7 mouse cellular contexts compared by ENCODE assay signal in the genomic region with DNA sequence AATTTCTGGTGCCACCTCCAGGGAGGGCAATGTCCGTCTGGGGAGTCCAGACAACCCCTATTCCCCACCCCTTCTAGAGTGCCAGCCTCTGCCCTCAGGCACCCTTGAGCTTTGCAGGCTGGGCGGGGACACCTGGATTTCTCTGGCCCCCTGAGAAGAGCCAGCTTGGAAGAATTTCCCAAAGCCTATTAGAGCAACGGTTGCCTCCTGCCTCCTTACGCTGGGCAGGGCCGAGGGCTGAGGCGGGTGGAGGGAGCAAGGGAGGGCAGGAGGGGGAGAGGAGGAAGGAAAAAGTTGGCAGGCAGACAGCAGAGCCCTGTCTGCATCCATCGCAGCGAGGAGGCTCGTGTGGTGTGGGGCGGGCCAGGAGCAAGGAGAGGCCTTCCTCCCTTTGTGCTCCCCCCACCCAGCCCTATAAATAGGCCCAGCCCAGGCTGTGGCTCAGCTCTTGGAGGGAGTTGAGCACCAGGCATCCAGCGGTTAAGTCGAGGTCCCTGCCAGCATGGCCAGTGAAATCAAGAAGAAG. TPM values are rescaled to one million over a fixed set of nuclear protein-coding genes. Genes with fewer than 3 reads are reported as not detected.
DNase-seq lines count a peak whose midpoint lies in the region; ATAC-seq lines count a peak whose summit lies in the region.

A gene (plus strand): TSS at position 444 of the 526 bp plus-strand sequence.

- H3K9ac ChIP-seq in embryonic facial prominence, embryonic 14.5 days (ENCODE audit: low read depth, low read length): peak within 1 kb of the TSS; percentile 48
- no peak within 1 kb of the TSS for H3K9ac ChIP-seq in kidney, embryonic 15.5 days

- H3K9me3 ChIP-seq in embryonic facial prominence, embryonic 14.5 days (ENCODE audit: control insufficient read depth, low read length): no peaks in the 10 kb centered on the region
- H3K9me3 ChIP-seq in heart, embryonic 10.5 days: no peaks in the 10 kb centered on the region
- H3K9me3 ChIP-seq in kidney, embryonic 15.5 days (replicated peaks): no peaks in the 10 kb centered on the region

- peaks cover 55% of the 10 kb centered on the region for H3K4me1 ChIP-seq in embryonic facial prominence, embryonic 14.5 days (ENCODE audit: control insufficient read depth, insufficient read depth, low read length)
- H3K4me1 ChIP-seq in heart, embryonic 10.5 days: peaks cover 69% of the 10 kb centered on the region
- peaks cover 20% of the 10 kb centered on the region for H3K4me1 ChIP-seq in kidney, embryonic 15.5 days

- WGBS in embryonic facial prominence, embryonic 14.5 days: 8% methylated on average over 10 of the region's 12 CpGs
- 10% methylated on average over 12 of the region's 12 CpGs for WGBS in heart, embryonic 10.5 days
- 16% methylated on average over 12 of the region's 12 CpGs for WGBS in kidney, embryonic 15.5 days

- peak; percentile 18 for DNase-seq in adrenal gland, adult 2 months
- DNase-seq in embryonic facial prominence, embryonic 14.5 days (ENCODE audit: low spot score): peak; percentile 94
- DNase-seq in heart, embryonic 10.5 days (ENCODE audit: low spot score): peak; percentile 81
- DNase-seq in lung, postnatal 10 days: peak; percentile 93
- DNase-seq in spleen, postnatal 10 days (ENCODE audit: low spot score in 2 of 2): peak; percentile 80 to 83
- no peak for DNase-seq in cerebellum, adult 9-10 months

- no peaks in the 10 kb centered on the region for H3K27me3 ChIP-seq in embryonic facial prominence, embryonic 14.5 days (replicated peaks; ENCODE audit: control insufficient read depth, insufficient read depth, low read length)
- H3K27me3 ChIP-seq in heart, embryonic 10.5 days (ENCODE audit: insufficient read depth, poor library complexity, severe bottlenecking): peaks cover 51% of the 10 kb centered on the region
- H3K27me3 ChIP-seq in kidney, embryonic 15.5 days: no peaks in the 10 kb centered on the region

- peak within 1 kb of the TSS; percentile 67 for H3K27ac ChIP-seq in embryonic facial prominence, embryonic 14.5 days (replicated peaks; ENCODE audit: low read depth, low read length)
- H3K27ac ChIP-seq in heart, embryonic 10.5 days: peak within 1 kb of the TSS; percentile 64
- H3K27ac ChIP-seq in kidney, embryonic 15.5 days: peak within 1 kb of the TSS; percentile 51

- no peaks in the 10 kb centered on the region for H3K36me3 ChIP-seq in embryonic facial prominence, embryonic 14.5 days (ENCODE audit: control insufficient read depth, insufficient read depth, low read length)
- H3K36me3 ChIP-seq in heart, embryonic 10.5 days: no peaks in the 10 kb centered on the region
- H3K36me3 ChIP-seq in kidney, embryonic 15.5 days: no peaks in the 10 kb centered on the region

- peak within 1 kb of the TSS; percentile 42 for H3K4me2 ChIP-seq in embryonic facial prominence, embryonic 14.5 days (ENCODE audit: low read depth, low read length)
- peak within 1 kb of the TSS; percentile 30 for H3K4me2 ChIP-seq in kidney, embryonic 15.5 days

- peak; percentile 87 for ATAC-seq in embryonic facial prominence, embryonic 14.5 days (ENCODE audit: low read depth)
- peak; percentile 66 for ATAC-seq in kidney, embryonic 15.5 days (replicated peaks; ENCODE audit: low FRiP score)

- H3K4me3 ChIP-seq in embryonic facial prominence, embryonic 14.5 days (ENCODE audit: low read depth, low read length): peak within 1 kb of the TSS; percentile 25
- H3K4me3 ChIP-seq in heart, embryonic 10.5 days: peak within 1 kb of the TSS; percentile 12; the same call in 1 of the 2 replicates
- H3K4me3 ChIP-seq in kidney, embryonic 15.5 days (replicated peaks): peak within 1 kb of the TSS; percentile 15

RNA-seq across cellular contexts. Expression of the gene that starts here (rescaled TPM):
- total RNA-seq in adrenal gland, adult 2 months (2021): 10 to 100 TPM; 35.1 to 85.4 TPM
- 135 and 204 TPM in 2 replicates for polyA plus RNA-seq in adrenal gland, adult 2 months (2012; rRNA removed)
- 20.4 and 20.5 TPM in 2 replicates for polyA plus RNA-seq in embryonic facial prominence, embryonic 14.5 days (2014; fragmentation: Nextera tagmentation; extraction: Ambion mirVana)
- polyA plus RNA-seq in heart, embryonic 10.5 days (2016; fragmentation: Nextera tagmentation; extraction: Ambion mirVana): 5.1 and 8.3 TPM in 2 replicates
- polyA plus RNA-seq in kidney, embryonic 15.5 days (2015; fragmentation: Nextera tagmentation; extraction: Ambion mirVana): 29.9 and 38.4 TPM in 2 replicates
